Mouse (Mus musculus) embryonic stem cell, embryonic (primary cell): ENCODE data around the gene Usp3.

Source experiments
- CTCF ChIA-PET, 4 experiments: fragments of 300-600 bp in 2 of 4; fragments of 350-600 bp in 2 of 4; sonication (Branson Sonifier 250); formaldehyde crosslinking; loops; one replicate each; lab custom pipeline; 2022; ENCODE audit warnings: inconsistent platforms in 2 of 4; lab: Charles Lee
- POLR2A ChIA-PET, 4 experiments: fragments of 300-600 bp in 2 of 4; fragments of 350-600 bp in 2 of 4; sonication (Branson Sonifier 250); formaldehyde crosslinking; loops; one replicate each; lab custom pipeline; 2022; ENCODE audit warnings: antibody characterized with exemption in 4 of 4, inconsistent platforms in 1 of 4; lab: Charles Lee

Gene Usp3

GRCm38 (mm10) chr9:66542785-66543184, 50.2 kb downstream of the Usp3 start:
- CTCF ChIA-PET = no interaction called here
- POLR2A ChIA-PET = interaction anchor here in 1 of 4 experiments (0.9 kb wide), 3 partner anchors 14 to 34 kb away, joined by 3 to 4 read pairs (median 3); partner anchors contain the start of gene Fbxl22

GRCm38 (mm10) chr9:66521595-66521994, 71.3 kb downstream of the Usp3 start:
- CTCF ChIA-PET = no interaction called here
- POLR2A ChIA-PET = interaction anchor here in 3 of 4 experiments (0.5 to 2.4 kb wide), 3 partner anchors 8 to 398 kb away, joined by 5 to 13 read pairs (median 8); no protein-coding TSS in a partner anchor

- POLR2A ChIA-PET = interaction anchor here in 1 of 4 experiments (2.4 kb wide), 1 partner anchor 7 kb away, joined by 13 read pairs; no protein-coding TSS in a partner anchor
- CTCF ChIA-PET = no interaction called here
These were observed 72.6 kb downstream of the Usp3 start for GRCm38 (mm10) chr9:66520299-66520698.

GRCm38 (mm10) chr9:66518901-66519300, 74.0 kb downstream of the Usp3 start:
- ChIA-PET POLR2A (interaction anchor here in 3 of 4 experiments (0.6 to 1.0 kb wide), 4 partner anchors 139 to 515 kb away, joined by 3 to 5 read pairs (median 3); partner anchors contain the start of gene Rps27l (in 1 of the 3)), CTCF (no interaction called here)

GRCm38 (mm10) chr9:66518251-66518650, 74.7 kb downstream of the Usp3 start:
- POLR2A ChIA-PET = interaction anchor here (0.6 to 1.0 kb wide), 6 partner anchors 71 to 514 kb away, joined by 3 to 5 read pairs (median 3); partner anchors contain the start of gene Rps27l (in 1 of the 4)

GRCm38 (mm10) chr9:66517746-66518145, 75.2 kb downstream of the Usp3 start:
- POLR2A ChIA-PET = interaction anchor here in 2 of 4 experiments (0.7 kb wide), 2 partner anchors 72 to 251 kb away, joined by 3 read pairs; no protein-coding TSS in a partner anchor
- CTCF ChIA-PET = interaction anchor here in 1 of 4 experiments (1.1 kb wide), 1 partner anchor 375 kb away, joined by 3 read pairs; no protein-coding TSS in a partner anchor

More at GRCm38 (mm10) chr9:66518251-66518650, 74.7 kb downstream of the Usp3 start:
- CTCF ChIA-PET = interaction anchor here in 1 of 4 experiments (1.1 kb wide), 1 partner anchor 376 kb away, joined by 3 read pairs; no protein-coding TSS in a partner anchor

GRCm38 (mm10) chr9:66516296-66516940, 76.5 kb downstream of the Usp3 start:
- ChIA-PET CTCF (no interaction called here), POLR2A (interaction anchor here in 1 of 4 experiments (0.6 kb wide), 1 partner anchor 555 kb away, joined by 4 read pairs; no protein-coding TSS in a partner anchor)

GRCm38 (mm10) chr9:66515680-66516210, 77.2 kb downstream of the Usp3 start:
- CTCF ChIA-PET = interaction anchor here in 2 of 4 experiments (0.7 to 1.4 kb wide), 3 partner anchors 148 to 272 kb away, joined by 3 to 6 read pairs (median 3); no protein-coding TSS in a partner anchor

GRCm38 (mm10) chr9:66515115-66515514, 77.8 kb downstream of the Usp3 start:
- ChIA-PET POLR2A (interaction anchor here in 3 of 4 experiments (0.9 to 2.0 kb wide), 13 partner anchors 9 to 405 kb away, joined by 3 to 11 read pairs (median 4); partner anchors contain the start of genes Herc1 (in 1 of the 3) and Rab8b (in 1 of the 3)), CTCF (interaction anchor here in 3 of 4 experiments (0.5 to 3.0 kb wide), 15 partner anchors 9 to 601 kb away, joined by 3 to 15 read pairs (median 6); partner anchors contain the start of gene Aph1b (in 1 of the 3))

More at GRCm38 (mm10) chr9:66515680-66516210, 77.2 kb downstream of the Usp3 start:
- POLR2A ChIA-PET = interaction anchor here in 2 of 4 experiments (0.7 to 2.0 kb wide), 3 partner anchors 8 to 165 kb away, joined by 3 to 5 read pairs (median 4); partner anchors contain the start of gene Herc1 (in 1 of the 2)

GRCm38 (mm10) chr9:66514256-66514770, 78.6 kb downstream of the Usp3 start, which contains the start of gene Fbxl22:
Gene Fbxl22, minus strand, starts transcription at chr9:66514593.
- ChIA-PET POLR2A (interaction anchor here (0.6 to 2.8 kb wide), 31 partner anchors 7 to 739 kb away, joined by 3 to 19 read pairs (median 4); partner anchors contain the start of genes Aph1b (in 2 of the 4), Aph1c (in 1 of the 4), Herc1 (in 1 of the 4) and Rab8b (in 1 of the 4)), CTCF (interaction anchor here (0.5 to 3.0 kb wide), 50 partner anchors 9 to 934 kb away, joined by 3 to 15 read pairs (median 4); partner anchors contain the start of genes Aph1b (in 1 of the 4), Csnk1g1 (in 1 of the 4), Dapk2 (in 1 of the 4) and Lactb (in 1 of the 4))

GRCm38 (mm10) chr9:66513661-66514255, 79.2 kb downstream of the Usp3 start:
- ChIA-PET CTCF (interaction anchor here (0.5 to 3.0 kb wide), 43 partner anchors 10 to 934 kb away, joined by 3 to 15 read pairs (median 4); partner anchors contain the start of genes Aph1b (in 1 of the 4), Csnk1g1 (in 1 of the 4), Dapk2 (in 1 of the 4) and Lactb (in 1 of the 4)), POLR2A (interaction anchor here (0.6 to 2.8 kb wide), 28 partner anchors 8 to 739 kb away, joined by 3 to 19 read pairs (median 4); partner anchors contain the start of genes Aph1b (in 2 of the 4), Aph1c (in 1 of the 4), Herc1 (in 1 of the 4) and Lactb (in 1 of the 4))

- ChIA-PET POLR2A (interaction anchor here in 3 of 4 experiments (0.8 to 2.8 kb wide), 20 partner anchors 8 to 531 kb away, joined by 3 to 19 read pairs (median 4); partner anchors contain the start of genes Aph1b (in 2 of the 3), Aph1c (in 1 of the 3), Lactb (in 1 of the 3) and Rps27l (in 1 of the 3)), CTCF (interaction anchor here in 3 of 4 experiments (0.6 to 3.0 kb wide), 19 partner anchors 11 to 914 kb away, joined by 3 to 15 read pairs (median 5); partner anchors contain the start of genes Aph1b (in 1 of the 3), Csnk1g1 (in 1 of the 3) and Trip4 (in 1 of the 3))
These were observed 79.8 kb downstream of the Usp3 start for GRCm38 (mm10) chr9:66513150-66513549.

GRCm38 (mm10) chr9:66512351-66512671, 80.6 kb downstream of the Usp3 start:
- ChIA-PET CTCF (interaction anchor here in 3 of 4 experiments (0.6 to 3.0 kb wide), 16 partner anchors 12 to 1121 kb away, joined by 3 to 10 read pairs (median 3); partner anchors contain the start of genes Aph1b (in 1 of the 3) and Dapk2 (in 1 of the 3)), POLR2A (interaction anchor here in 3 of 4 experiments (0.5 to 2.8 kb wide), 63 partner anchors 8 to 1247 kb away, joined by 3 to 30 read pairs (median 4); partner anchors contain the start of genes Aph1b (in 2 of the 3), Dapk2 (in 2 of the 3), Lactb (in 2 of the 3) and Usp3 (in 2 of the 3))

- ChIA-PET CTCF (interaction anchor here in 3 of 4 experiments (0.6 to 3.0 kb wide), 13 partner anchors 135 to 1122 kb away, joined by 3 to 8 read pairs (median 3); partner anchors contain the start of genes Aph1b (in 1 of the 3) and Dapk2 (in 1 of the 3)), POLR2A (interaction anchor here in 3 of 4 experiments (0.6 to 2.8 kb wide), 59 partner anchors 10 to 938 kb away, joined by 3 to 30 read pairs (median 4); partner anchors contain the start of genes Aph1b (in 2 of the 3), Ciao2a (in 2 of the 3), Lactb (in 2 of the 3) and Snx1 (in 2 of the 3))
These were observed 81.2 kb downstream of the Usp3 start for GRCm38 (mm10) chr9:66511580-66512350.

GRCm38 (mm10) chr9:66510944-66511343, 82.0 kb downstream of the Usp3 start:
- CTCF ChIA-PET = interaction anchor here in 2 of 4 experiments (1.0 to 1.6 kb wide), 4 partner anchors 136 to 315 kb away, joined by 3 to 4 read pairs (median 3); no protein-coding TSS in a partner anchor
- POLR2A ChIA-PET = interaction anchor here in 3 of 4 experiments (0.6 to 2.6 kb wide), 25 partner anchors 10 to 918 kb away, joined by 3 to 30 read pairs (median 4); partner anchors contain the start of genes Aph1b (in 2 of the 3), Usp3 (in 2 of the 3), Aph1c (in 1 of the 3) and Ciao2a (in 1 of the 3)
